Mouse (Mus musculus) midbrain, embryonic 15.5 days (tissue): ENCODE data around the gene Mrps5. TPM values are rescaled to one million over a fixed set of nuclear protein-coding genes. Genes with fewer than 3 reads are reported as not detected.
"Not testable (repeated sequence)": the region's sequence is repeated elsewhere in the genome, so short reads cannot be mapped to it uniquely, and the experiment has no call there.

Source experiments
- ATAC-seq: fragments of 200-750 bp; cut with Nextera tagmentation; replicated peaks from 2 replicates; pipeline ENCODE4 v1.8.0; 2017; ENCODE audit warnings: moderate TSS enrichment
- H3K27ac ChIP-seq: fragments of 300-500 bp; sonication (generic); 2 replicates; pipeline ENCODE4 v1.5.1; 2015; ENCODE audit warnings: mild to moderate bottlenecking, inconsistent platforms
- H3K27me3 ChIP-seq: fragments of 300-500 bp; sonication (generic); replicated peaks from 2 replicates; pipeline ENCODE4 v1.6.1; 2015; ENCODE audit warnings: inconsistent platforms
- H3K36me3 ChIP-seq: fragments of 300-500 bp; sonication (generic); replicated peaks from 2 replicates; pipeline ENCODE4 v1.6.1; 2015; ENCODE audit warnings: inconsistent platforms
- H3K4me1 ChIP-seq: fragments of 300-500 bp; sonication (generic); 2 replicates; pipeline ENCODE4 v1.6.1; 2015; ENCODE audit warnings: inconsistent platforms
- H3K4me2 ChIP-seq: fragments of 300-500 bp; sonication (generic); 2 replicates; pipeline ENCODE4 v1.6.1; 2015; ENCODE audit warnings: inconsistent platforms, mild to moderate bottlenecking, moderate library complexity
- H3K4me3 ChIP-seq: fragments of 300-500 bp; sonication (generic); 2 replicates; pipeline ENCODE4 v1.5.1; 2015; ENCODE audit warnings: mild to moderate bottlenecking, inconsistent platforms
- H3K9ac ChIP-seq: fragments of 300-500 bp; sonication (generic); 2 replicates; pipeline ENCODE4 v1.6.1; 2015; ENCODE audit warnings: mild to moderate bottlenecking, inconsistent platforms
- H3K9me3 ChIP-seq: fragments of 300-500 bp; sonication (generic); 2 replicates; pipeline ENCODE4 v1.6.1; 2016; ENCODE audit warnings: inconsistent platforms
- WGBS: fragments of 180-500 bp; shearing (Covaris S2); methylation state at CpG from one replicate; pipeline ENCODE4 v1.1.7; 2015; ENCODE audit warnings: mixed read lengths; 5-methylcytosine and 5-hydroxymethylcytosine counted together
- polyA plus RNA-seq: library from polyadenylated mRNA; unstranded; fragments of >200 nt; fragmentation: Nextera tagmentation; extraction: Ambion mirVana; gene quantifications from 2 replicates; pipeline ENCODE4 v1.2.1, GENCODE M21; 2015

Gene Mrps5
- polyA plus RNA-seq, 1 experiment from 2014 or later, result 151 TPM

GRCm38 (mm10) chr2:127584436-127584858 is 2.6 kb upstream of the Mrps5 start:
- peak; percentile 91 for ATAC-seq
- H3K4me1 ChIP-seq, result peaks cover 33% of the 10 kb centered on the region
- H3K4me3 ChIP-seq, result peak overlapping the region; percentile 63
- no peaks in the 10 kb centered on the region for H3K27me3 ChIP-seq
- no peaks in the 10 kb centered on the region for H3K36me3 ChIP-seq
- H3K9me3 ChIP-seq, result no peaks in the 10 kb centered on the region
- H3K27ac ChIP-seq, result peak overlapping the region; percentile 68
- H3K9ac ChIP-seq, result peak overlapping the region; percentile 59
- peak overlapping the region; percentile 83 for H3K4me2 ChIP-seq
- under 1% methylated on average over 24 of the region's 24 CpGs for WGBS

DNA sequence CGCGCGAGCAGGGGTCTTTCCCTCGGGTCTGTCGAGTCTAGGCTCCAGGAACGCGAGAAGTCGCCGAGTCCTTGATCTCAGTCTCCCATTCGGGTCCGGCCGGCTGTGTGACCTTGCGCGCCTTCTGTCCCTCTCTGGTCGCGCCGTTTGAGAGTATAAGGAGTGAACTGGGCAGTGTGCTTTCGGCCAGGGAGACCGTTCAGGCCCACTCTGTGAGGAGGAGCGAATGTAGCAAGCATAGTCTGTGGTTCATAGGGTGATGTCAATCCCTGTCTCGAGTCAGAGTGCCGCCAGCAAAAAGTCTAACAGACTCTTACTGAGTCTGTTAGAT is 457 bp downstream of the Mrps5 start:
- Histone ChIP-seq H3K27ac (peak overlapping the region; percentile 94), H3K9ac (peak overlapping the region; percentile 77), H3K9me3 (no peaks in the 10 kb centered on the region), H3K4me2 (peak overlapping the region; percentile 63), H3K4me1 (peaks cover 37% of the 10 kb centered on the region), H3K27me3 (no peaks in the 10 kb centered on the region), H3K4me3 (peak overlapping the region; percentile 75), H3K36me3 (no peaks in the 10 kb centered on the region)
- WGBS, result under 1% methylated on average over 22 of the region's 22 CpGs
- ATAC-seq, result peak; percentile 24

DNA sequence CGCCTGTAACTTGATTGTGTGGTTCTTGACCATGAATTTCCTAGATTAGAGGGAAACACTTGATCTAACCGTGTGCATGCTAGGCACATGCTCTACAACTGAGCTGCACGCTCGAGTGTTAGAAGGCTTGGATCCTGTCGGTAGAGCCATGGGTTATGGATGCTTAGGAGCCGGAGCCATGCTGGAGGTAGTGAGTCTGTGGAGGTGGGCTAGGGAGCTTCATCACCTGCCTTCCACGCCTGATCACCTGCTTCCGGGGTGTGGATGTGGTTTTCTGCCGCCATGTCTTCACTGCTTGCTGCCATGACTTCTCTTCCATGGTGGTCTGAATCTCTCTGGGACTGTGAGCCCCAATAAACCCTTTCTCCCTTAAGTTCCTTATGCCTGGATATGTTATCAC is 1.9 kb downstream of the Mrps5 start:
- 94% methylated on average over 9 of the region's 9 CpGs for WGBS
- Histone ChIP-seq H3K9ac (no peak overlapping the region), H3K36me3 (peaks cover 12% of the 10 kb centered on the region), H3K27ac (no peak overlapping the region), H3K4me2 (no peak overlapping the region), H3K4me1 (peaks cover 31% of the 10 kb centered on the region), H3K27me3 (no peaks in the 10 kb centered on the region), H3K9me3 (no peaks in the 10 kb centered on the region), H3K4me3 (no peak overlapping the region)
- ATAC-seq, result no peak

DNA sequence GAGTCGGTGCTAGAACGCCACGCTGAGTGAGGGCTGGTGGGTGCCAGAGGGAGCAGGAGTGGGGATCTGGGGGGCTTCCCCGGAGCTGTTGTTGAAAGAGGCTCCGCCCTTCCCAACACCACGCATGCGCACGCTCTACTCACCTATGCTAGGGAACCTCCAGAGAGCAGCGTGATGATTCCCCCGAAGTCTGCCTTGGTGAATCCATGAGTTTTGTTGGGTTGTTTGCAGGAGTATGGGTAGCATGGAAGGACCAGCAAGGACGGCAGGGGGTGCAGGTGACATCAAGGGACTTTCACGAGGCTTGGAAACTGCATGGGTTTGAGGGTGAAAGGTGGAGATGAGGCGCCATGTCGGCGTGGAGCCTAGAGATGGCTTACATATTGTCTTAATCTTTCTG is 3.2 kb downstream of the Mrps5 start:
- H3K27ac ChIP-seq, result no peak overlapping the region
- peaks cover 25% of the 10 kb centered on the region for H3K4me1 ChIP-seq
- H3K4me2 ChIP-seq, result no peak overlapping the region
- no peak overlapping the region for H3K4me3 ChIP-seq
- H3K36me3 ChIP-seq, result peaks cover 24% of the 10 kb centered on the region
- no peak for ATAC-seq
- 81% methylated on average over 15 of the region's 15 CpGs for WGBS
- no peaks in the 10 kb centered on the region for H3K9me3 ChIP-seq
- no peak overlapping the region for H3K9ac ChIP-seq
- no peaks in the 10 kb centered on the region for H3K27me3 ChIP-seq

DNA sequence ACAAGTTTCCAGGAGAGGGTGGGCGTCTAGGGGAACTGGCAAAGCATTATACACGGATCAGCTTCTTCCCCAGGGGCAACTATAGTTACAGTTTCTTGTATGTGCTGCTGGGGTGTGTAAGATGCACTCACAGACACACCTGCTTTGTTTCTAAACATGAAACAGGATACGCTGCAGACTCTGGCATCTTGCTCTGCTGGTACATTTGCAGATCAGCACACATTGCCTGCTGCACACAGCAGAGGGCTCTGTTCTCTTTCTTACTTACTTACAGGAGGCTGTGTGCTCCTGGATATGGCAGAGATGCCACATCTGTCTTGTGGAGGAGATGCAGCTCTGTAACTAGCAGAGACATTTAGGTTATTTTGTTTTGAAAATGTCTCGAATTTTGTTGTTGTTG is 3.8 kb downstream of the Mrps5 start:
- Histone ChIP-seq H3K36me3 (peaks cover 30% of the 10 kb centered on the region), H3K27ac (no peak overlapping the region), H3K4me3 (no peak overlapping the region), H3K4me2 (no peak overlapping the region), H3K9ac (no peak overlapping the region), H3K27me3 (no peaks in the 10 kb centered on the region), H3K9me3 (no peaks in the 10 kb centered on the region), H3K4me1 (peaks cover 25% of the 10 kb centered on the region)
- WGBS, result 83% methylated on average over 4 of the region's 4 CpGs
- ATAC-seq, result no peak

DNA sequence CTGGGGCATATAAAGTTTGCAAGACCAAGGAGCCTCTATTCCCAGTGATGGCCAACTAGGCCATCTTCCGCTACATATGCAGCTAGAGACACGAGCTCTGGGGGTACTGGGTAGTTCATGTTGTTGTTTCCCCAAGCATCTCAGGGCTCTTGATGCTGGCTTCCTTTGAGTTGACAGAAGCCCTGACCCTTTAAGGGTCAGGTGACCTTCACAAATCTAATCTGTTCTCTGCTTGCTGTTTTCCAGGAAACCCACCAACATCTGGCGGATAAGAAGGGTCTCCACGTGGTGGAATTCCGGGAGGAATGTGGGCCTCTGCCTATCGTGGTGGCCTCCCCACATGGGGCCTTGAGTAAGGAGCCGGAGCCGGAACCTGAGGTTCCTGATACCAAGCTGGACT is 16.4 kb downstream of the Mrps5 start:
- H3K4me3 ChIP-seq, H3K4me2 ChIP-seq, H3K27ac ChIP-seq, H3K9ac ChIP-seq, H3K9me3 ChIP-seq, H3K27me3 ChIP-seq, H3K4me1 ChIP-seq, ATAC-seq: not testable (repeated sequence)
- H3K36me3 ChIP-seq, result peaks cover 51% of the 10 kb centered on the region
- 96% methylated on average over 6 of the region's 8 CpGs for WGBS

GRCm38 (mm10) chr2:127605203-127605602 is 18.2 kb downstream of the Mrps5 start:
- Histone ChIP-seq H3K4me3 (no peak overlapping the region), H3K36me3 (peaks cover 37% of the 10 kb centered on the region), H3K27me3 (no peaks in the 10 kb centered on the region), H3K9me3 (no peaks in the 10 kb centered on the region), H3K9ac (no peak overlapping the region), H3K27ac (no peak overlapping the region), H3K4me1 (no peaks in the 10 kb centered on the region), H3K4me2 (no peak overlapping the region)
- 97% methylated on average over 3 of the region's 3 CpGs for WGBS
- ATAC-seq, result no peak

GRCm38 (mm10) chr2:127608234-127608633 is 21.2 kb downstream of the Mrps5 start:
- H3K4me2 ChIP-seq, result no peak overlapping the region
- 42% methylated on average over 3 of the region's 3 CpGs for WGBS
- peak; percentile 71; the same call in 1 of the 2 replicates for ATAC-seq

DNA sequence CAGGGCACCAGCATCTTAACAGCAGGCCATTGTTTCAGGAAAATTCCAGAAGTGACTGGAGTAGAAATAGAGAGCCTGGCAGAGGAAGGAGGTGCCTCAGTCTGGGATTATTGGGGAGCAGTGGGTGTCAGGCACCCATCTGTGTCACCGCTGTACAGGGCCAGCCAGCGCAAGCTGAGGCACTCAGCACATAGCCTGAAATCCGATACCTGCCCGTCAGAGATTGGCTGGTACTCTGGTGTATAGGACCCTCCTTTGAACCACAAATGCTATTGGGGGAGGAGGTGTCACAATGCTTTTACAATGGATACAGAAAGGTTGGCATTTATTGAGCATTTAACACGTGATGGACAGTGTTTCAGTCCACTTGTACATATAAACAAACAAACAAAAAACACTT is 22.0 kb downstream of the Mrps5 start:
- 13% methylated on average over 5 of the region's 5 CpGs for whole genome bisulfite sequencing
- Histone ChIP-seq H3K27me3 (no peaks in the 10 kb centered on the region), H3K27ac (no peak overlapping the region), H3K9ac (no peak overlapping the region), H3K4me1 (no peaks in the 10 kb centered on the region), H3K9me3 (no peaks in the 10 kb centered on the region), H3K4me2 (no peak overlapping the region), H3K4me3 (no peak overlapping the region), H3K36me3 (peaks cover 8% of the 10 kb centered on the region)
- no peak for ATAC-seq

More at GRCm38 (mm10) chr2:127608234-127608633, 21.2 kb downstream of the Mrps5 start:
- H3K27ac ChIP-seq, result no peak overlapping the region
- no peaks in the 10 kb centered on the region for H3K27me3 ChIP-seq
- H3K4me3 ChIP-seq, result no peak overlapping the region
- H3K9me3 ChIP-seq, result no peaks in the 10 kb centered on the region
- H3K9ac ChIP-seq, result no peak overlapping the region
- no peaks in the 10 kb centered on the region for H3K4me1 ChIP-seq
- peaks cover 11% of the 10 kb centered on the region for H3K36me3 ChIP-seq

DNA sequence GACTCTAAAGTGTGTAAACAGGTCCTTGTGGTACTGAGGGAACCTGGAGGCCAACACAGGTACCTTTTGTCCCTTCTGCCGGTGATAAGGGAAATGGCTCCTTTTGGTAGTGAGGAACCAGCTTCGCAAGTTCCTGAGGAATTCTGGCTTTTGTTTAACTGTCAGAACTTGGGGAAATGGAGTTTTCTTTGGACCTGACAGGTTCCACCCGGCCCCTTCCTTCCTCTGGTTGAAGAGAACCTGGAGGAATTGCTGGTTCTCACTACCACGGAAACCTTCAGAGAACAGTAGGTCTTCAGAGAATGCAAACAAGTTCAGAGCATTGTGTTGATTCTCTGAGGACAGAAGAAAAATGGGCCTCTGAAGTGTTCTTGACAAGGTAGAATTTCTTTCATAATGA is 24.4 kb downstream of the Mrps5 start:
- H3K9ac ChIP-seq, result no peak overlapping the region
- H3K4me1 ChIP-seq, result no peaks in the 10 kb centered on the region
- 83% methylated on average over 4 of the region's 4 CpGs for WGBS
- H3K4me2 ChIP-seq, result no peak overlapping the region
- no peak for ATAC-seq
- H3K27me3 ChIP-seq, result no peaks in the 10 kb centered on the region
- no peak overlapping the region for H3K4me3 ChIP-seq
- H3K27ac ChIP-seq, result no peak overlapping the region
- no peaks in the 10 kb centered on the region for H3K9me3 ChIP-seq
- H3K36me3 ChIP-seq, result no peaks in the 10 kb centered on the region

GRCm38 (mm10) chr2:127612288-127612687 is 25.3 kb downstream of the Mrps5 start:
- Histone ChIP-seq H3K9ac (no peak overlapping the region), H3K27me3 (no peaks in the 10 kb centered on the region), H3K4me2 (no peak overlapping the region), H3K36me3 (no peaks in the 10 kb centered on the region), H3K9me3 (no peaks in the 10 kb centered on the region), H3K4me1 (no peaks in the 10 kb centered on the region), H3K4me3 (no peak overlapping the region), H3K27ac (no peak overlapping the region)
- WGBS, result 92% methylated on average over 4 of the region's 4 CpGs
- no peak for ATAC-seq

DNA sequence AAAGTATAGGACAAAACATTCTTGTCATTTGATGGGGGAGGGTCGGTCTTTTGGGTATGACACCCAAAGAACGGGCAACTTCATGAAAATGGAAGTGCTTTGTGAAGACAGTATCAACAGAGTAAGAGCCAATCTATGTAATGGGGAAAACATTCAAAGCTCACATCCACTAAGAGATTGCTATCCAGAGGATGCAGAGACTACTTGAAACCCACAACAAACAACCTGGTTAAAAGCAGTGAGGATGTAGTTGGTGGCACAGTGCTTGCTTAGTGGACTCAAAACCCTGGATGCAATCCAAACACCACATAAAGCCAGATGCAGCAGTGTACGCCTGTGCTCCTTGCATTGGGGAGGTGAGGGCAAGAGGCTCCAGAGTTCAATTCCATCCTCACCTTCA is 32.3 kb downstream of the Mrps5 start:
- no peak overlapping the region for H3K9ac ChIP-seq
- ATAC-seq, result no peak
- no peaks in the 10 kb centered on the region for H3K36me3 ChIP-seq
- H3K27me3 ChIP-seq, result no peaks in the 10 kb centered on the region
- H3K27ac ChIP-seq, result no peak overlapping the region
- H3K4me1 ChIP-seq, result no peaks in the 10 kb centered on the region
- WGBS, result 87% methylated on average over 3 of the region's 3 CpGs
- H3K4me3 ChIP-seq, result no peak overlapping the region
- no peaks in the 10 kb centered on the region for H3K9me3 ChIP-seq
- no peak overlapping the region for H3K4me2 ChIP-seq

GRCm38 (mm10) chr2:127622065-127622464 is 35.0 kb downstream of the Mrps5 start:
- Histone ChIP-seq H3K4me3 (no peak overlapping the region), H3K27me3 (no peaks in the 10 kb centered on the region), H3K9ac (no peak overlapping the region), H3K36me3 (no peaks in the 10 kb centered on the region), H3K9me3 (no peaks in the 10 kb centered on the region), H3K4me2 (no peak overlapping the region), H3K27ac (no peak overlapping the region), H3K4me1 (no peaks in the 10 kb centered on the region)
- WGBS, result 54% methylated on average over 3 of the region's 3 CpGs
- ATAC-seq, result no peak

- no peak overlapping the region for H3K4me3 ChIP-seq
- H3K4me1 ChIP-seq, result no peaks in the 10 kb centered on the region
- H3K9me3 ChIP-seq, result no peaks in the 10 kb centered on the region
- no peaks in the 10 kb centered on the region for H3K36me3 ChIP-seq
- H3K27me3 ChIP-seq, result no peaks in the 10 kb centered on the region
- H3K9ac ChIP-seq, result no peak overlapping the region
- H3K27ac ChIP-seq, result no peak overlapping the region
- no peak for ATAC-seq
- H3K4me2 ChIP-seq, result no peak overlapping the region
- WGBS, result 96% methylated on average over 2 of the region's 2 CpGs
These were observed 37.8 kb downstream of the Mrps5 start for GRCm38 (mm10) chr2:127624786-127625185.
